Mouse (Mus musculus) left cerebral cortex, postnatal 10 days (tissue): ENCODE measurements around the gene Gipr. TPM values are rescaled to one million over a fixed set of nuclear protein-coding genes. Genes with fewer than 3 reads are reported as not detected.
"Not testable (repeated sequence)": the region's sequence is repeated elsewhere in the genome, so short reads cannot be mapped to it uniquely, and the experiment has no call there.

Source experiments
- DNase-seq, 2 experiments: peaks; one replicate each; pipeline ENCODE4 v3.0.0; 2021 to 2022; ENCODE audit warnings: low spot score in 2 of 2, mixed read lengths in 1 of 2; ENCODE audit errors: extremely low spot score in 1 of 2
- intact Hi-C: fragments of 180-260 bp; cut with DNase I; formaldehyde crosslinking; loops from one replicate; pipeline ENCODE4 v1.15.1; 2025
- total RNA-seq, 2 experiments: library from RNA; stranded (reverse); gene quantifications; 2 replicates each; pipeline ENCODE4 v1.2.3; 2021

Gipr gene
- total RNA-seq, 2 experiments from 2014 or later, result 4.7 to 4.8 TPM

DNA sequence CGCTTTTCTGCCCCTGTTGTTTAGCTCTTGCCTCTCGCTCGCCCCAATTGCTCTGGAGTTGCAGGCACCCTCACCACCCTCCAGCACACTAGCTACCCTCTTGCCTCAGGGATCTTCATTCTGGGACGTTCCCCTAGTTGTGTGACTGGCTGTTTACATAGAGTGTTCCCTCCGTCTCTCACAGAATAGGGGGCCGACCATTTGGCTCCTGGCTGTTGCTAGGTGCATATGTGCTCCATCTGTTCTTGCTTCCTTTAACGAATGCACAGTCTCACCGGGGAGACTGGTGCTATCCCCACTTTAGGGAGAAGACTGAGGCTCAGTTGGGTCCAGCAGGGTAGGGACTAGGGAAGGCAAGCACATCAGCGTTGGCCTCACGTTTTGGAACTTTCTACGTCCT is 7.3 kb downstream of the Gipr start:
- intact Hi-C loops, result no loop called here
- DNase-seq, result no peak

- intact Hi-C loops, result loop anchor here (1.0 kb wide), 1 partner anchor 16 kb away; no protein-coding TSS in a partner anchor
- peak; percentile 88 to 92 for DNase-seq
These were observed 8.6 kb downstream of the Gipr start for GRCm38 (mm10) chr7:19157160-19157800.

DNA sequence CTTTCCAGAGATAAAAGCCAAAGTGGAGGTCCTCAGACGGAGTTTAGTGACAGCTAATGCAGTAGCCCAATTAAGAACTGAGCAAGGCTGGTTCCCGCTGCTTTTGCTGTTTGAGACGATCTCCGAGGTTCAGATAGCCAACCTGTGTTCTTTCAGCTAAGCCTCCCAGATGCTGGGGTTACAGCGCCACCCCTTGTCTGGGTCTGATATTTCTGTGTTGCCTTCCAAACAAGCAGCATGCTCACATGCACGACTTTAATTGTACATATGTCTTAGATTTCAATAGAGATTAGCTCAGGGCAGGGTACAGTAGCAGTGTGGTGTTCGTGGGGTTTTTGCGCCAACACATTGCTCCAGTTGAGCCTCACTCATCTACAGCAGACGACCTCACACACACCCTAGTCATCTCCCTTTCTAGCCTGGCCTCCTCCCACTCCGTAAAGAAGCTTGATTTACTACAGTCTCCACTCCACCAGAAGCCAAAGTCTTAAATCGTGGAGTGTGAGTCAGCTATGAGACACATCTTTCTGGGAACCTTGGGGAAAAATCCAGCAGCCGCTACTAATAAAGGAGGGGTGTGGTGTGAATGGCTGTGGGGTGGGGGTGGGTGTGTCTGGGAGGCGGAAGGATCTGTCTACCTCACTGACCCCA is 10.0 kb downstream of the Gipr start:
- DNase-seq, result no peak
- intact Hi-C loops, result no loop called here

- DNase-seq, result no peak
- intact Hi-C loops, result no loop called here
These were observed 11.1 kb downstream of the Gipr start for GRCm38 (mm10) chr7:19154796-19155195.

DNA sequence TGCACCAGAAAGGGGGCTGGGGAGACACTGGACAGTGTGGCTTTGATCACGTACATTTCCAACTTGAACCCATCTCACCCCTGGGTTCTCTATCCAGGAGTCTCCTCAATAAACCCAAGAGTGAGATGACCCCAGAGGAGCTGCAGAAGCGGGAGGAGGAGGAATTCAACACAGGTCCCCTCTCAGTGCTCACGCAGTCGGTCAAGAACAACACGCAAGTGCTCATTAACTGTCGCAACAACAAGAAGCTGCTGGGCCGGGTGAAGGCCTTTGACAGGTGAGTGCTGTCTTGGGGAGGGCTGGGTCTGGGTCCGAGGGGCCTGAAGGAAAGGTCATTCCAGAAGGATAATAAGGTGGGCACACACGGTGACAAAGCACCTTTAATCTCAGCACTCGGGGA is 14.8 kb downstream of the Gipr start:
- intact Hi-C loops, DNase-seq: not testable (repeated sequence)

GRCm38 (mm10) chr7:19149626-19150025 is 16.3 kb downstream of the Gipr start, which contains the start of gene Snrpd2:
Gene Snrpd2 (plus strand): TSS chr7:19149722.
- intact Hi-C loops, result no loop called here
- DNase-seq, result peak; percentile 93 to 98

GRCm38 (mm10) chr7:19148875-19149541 is 16.9 kb downstream of the Gipr start, which contains the start of gene Qpctl:
Gene Qpctl (minus strand): TSS chr7:19149291.
- DNase-seq, result peak; percentile 99
- intact Hi-C loops, result no loop called here

DNA sequence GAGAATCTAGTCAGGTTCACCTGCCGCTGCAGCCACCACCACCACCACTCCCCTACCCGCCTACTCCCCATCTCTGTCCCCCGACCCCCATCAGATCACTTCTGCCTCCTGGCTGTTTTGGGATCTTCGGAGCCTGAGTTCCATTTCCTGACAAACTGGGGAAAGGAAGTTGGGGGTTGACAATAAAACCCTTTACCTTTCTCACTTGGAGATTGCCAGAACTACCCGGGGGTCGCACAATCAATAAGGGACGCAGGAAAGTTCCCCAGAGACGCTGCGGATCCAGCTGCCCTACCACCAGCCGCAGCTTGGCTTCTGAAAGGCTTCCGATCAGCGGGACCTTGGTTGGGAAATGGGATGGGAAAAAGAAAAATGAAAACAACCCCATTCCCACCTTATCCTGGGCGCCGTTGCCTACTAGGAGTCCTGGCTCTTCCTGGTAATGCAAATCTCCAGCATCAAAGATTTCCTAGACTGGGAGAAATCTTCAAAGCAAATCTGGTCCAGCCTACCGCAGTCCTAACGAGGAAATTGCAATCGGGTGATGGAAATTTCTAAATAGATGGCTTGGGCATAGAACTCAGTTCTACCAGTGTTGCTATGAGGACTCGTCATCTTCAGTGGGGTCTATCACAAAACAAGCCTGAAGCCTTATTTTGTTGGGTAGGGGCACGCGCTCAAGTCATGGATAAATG is 17.6 kb downstream of the Gipr start:
- intact Hi-C loops, result no loop called here
- no peak for DNase-seq

GRCm38 (mm10) chr7:19147497-19148045 is 18.4 kb downstream of the Gipr start:
- intact Hi-C loops, result no loop called here
- no peak for DNase-seq

GRCm38 (mm10) chr7:19146793-19147192 is 19.1 kb downstream of the Gipr start:
- DNase-seq, result no peak
- intact Hi-C loops, result no loop called here

GRCm38 (mm10) chr7:19137380-19137779 is 28.5 kb downstream of the Gipr start:
- DNase-seq, result peak in 1 of 2 experiments; percentile 78
- intact Hi-C loops, result no loop called here

- DNase-seq, result no peak
- intact Hi-C loops, result no loop called here
These were observed 29.1 kb downstream of the Gipr start for GRCm38 (mm10) chr7:19136673-19137334.

- DNase-seq, result peak in 1 of 2 experiments; percentile 48
- intact Hi-C loops, result no loop called here
These were observed 29.8 kb downstream of the Gipr start for GRCm38 (mm10) chr7:19136168-19136567.

DNA sequence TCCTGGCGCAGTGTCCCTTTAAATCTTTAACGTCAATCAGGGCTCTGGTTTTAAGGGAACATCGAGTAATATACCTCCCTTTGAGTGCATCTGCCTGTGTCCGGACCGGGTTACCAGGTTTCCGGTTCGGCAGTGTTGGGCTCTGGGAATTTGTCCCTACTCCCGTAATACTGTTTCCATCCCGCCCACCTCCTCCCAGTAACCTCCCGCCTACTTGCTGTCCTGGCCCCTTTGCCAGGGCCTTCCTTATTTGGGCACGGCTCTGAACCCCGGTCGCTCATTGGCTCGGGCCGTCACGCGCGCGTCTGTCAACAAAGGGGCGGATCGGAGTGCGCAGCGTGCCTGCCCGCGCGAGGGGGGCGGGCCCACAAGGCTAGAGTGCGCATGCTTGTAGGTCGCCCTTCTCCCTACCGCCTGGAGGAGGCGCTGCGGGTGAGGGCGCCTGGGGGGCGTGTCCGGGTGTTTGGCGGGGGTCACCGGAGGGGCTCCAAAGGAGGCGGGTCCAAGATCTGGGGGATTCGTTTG is 34.5 kb downstream of the Gipr start:
- DNase-seq, result peak; percentile 95 to 99
- intact Hi-C loops, result no loop called here

GRCm38 (mm10) chr7:19130657-19131056 is 35.3 kb downstream of the Gipr start:
- no peak for DNase-seq
- intact Hi-C loops, result no loop called here

DNA sequence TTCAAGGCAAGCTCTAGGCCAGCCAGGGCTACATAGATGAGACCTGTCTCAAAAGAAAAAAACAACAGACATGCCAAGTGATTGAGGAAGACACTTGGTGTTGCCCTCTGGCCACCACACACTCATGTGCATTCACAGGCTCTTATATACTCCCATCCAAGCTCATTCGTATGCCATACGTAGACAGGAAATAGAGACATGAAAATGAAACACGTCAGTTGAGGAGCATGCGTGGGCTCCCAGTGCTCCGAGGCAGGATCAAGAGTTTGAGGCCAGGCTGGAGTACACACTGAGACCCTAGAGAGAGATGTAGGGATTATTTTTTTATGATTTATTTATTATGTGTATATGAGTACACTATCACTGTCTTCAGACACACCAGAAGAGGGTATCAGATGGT is 36.5 kb downstream of the Gipr start:
- intact Hi-C loops, result no loop called here
- DNase-seq, result no peak

- intact Hi-C loops, result no loop called here
- DNase-seq, result no peak
These were observed 38.2 kb downstream of the Gipr start for GRCm38 (mm10) chr7:19127744-19128143.

DNA sequence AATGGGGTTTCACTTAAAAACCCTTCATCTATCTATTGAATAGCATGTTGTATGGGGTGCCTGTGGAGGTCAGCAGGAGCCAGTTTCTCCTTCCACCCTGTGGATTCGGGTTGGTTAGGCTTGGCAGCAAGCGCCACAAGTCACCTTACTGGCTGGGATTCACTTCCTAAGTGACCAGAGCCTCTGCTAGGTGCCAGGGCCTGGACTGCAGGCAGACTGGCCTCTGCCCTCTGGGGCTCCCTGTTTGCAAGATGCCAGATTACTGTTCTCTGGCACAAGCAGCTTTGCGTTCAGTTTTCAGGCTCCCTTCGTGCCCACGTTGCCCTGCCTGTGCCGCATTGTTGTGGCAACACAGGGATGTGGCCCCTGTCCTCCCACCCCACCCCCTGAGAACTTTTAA is 41.2 kb downstream of the Gipr start:
- intact Hi-C loops, result no loop called here
- DNase-seq, result no peak
